Mouse (Mus musculus) liver, adult 2 months (tissue): Measurements from ENCODE around the gene Dnph1.

Source experiments
- CTCF ChIP-seq: fragments of 200-500 bp; IDR thresholded peaks from 2 replicates; pipeline ENCODE4 v1.5.1; 2011; ENCODE audit warnings: low read depth, low read length, control low read depth
- POLR2A ChIP-seq: fragments of 200-500 bp; IDR thresholded peaks from 2 replicates; pipeline ENCODE4 v1.6.1; 2011; ENCODE audit warnings: low read length, control low read depth; ENCODE audit not compliant: insufficient read depth; ENCODE audit errors: extremely low read depth

- TF ChIP-seq CTCF (no peak), POLR2A (no peak)
These were observed 35.2 kb upstream of the Dnph1 start for GRCm38 (mm10) chr17:46461347-46461746.
